Mouse (Mus musculus): Measurements from ENCODE around the gene Gpc5.

Gene Gpc5

GRCm38 (mm10) chr14:115580466-115581255 lies 488.6 kb downstream of the Gpc5 start:
- no peak for DNase-seq

DNA sequence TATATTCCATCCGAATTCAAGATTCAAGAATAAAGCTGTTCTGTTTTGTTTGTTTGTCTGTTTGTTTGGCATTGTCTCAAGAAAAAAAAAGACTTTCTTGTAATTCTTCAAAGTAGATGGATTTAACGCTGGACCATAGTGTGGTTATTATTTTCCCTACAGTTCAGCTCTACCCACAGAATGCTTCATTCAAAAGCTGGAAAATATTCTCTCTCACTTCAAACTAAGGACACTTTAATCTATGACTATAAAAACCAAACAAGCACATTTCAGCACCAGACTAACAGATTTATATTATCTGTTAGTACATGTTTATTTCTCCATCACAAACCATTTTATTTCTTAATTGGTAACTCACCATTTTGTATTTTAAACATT lies 489.2 kb downstream of the Gpc5 start:
- no peak for DNase-seq

DNA sequence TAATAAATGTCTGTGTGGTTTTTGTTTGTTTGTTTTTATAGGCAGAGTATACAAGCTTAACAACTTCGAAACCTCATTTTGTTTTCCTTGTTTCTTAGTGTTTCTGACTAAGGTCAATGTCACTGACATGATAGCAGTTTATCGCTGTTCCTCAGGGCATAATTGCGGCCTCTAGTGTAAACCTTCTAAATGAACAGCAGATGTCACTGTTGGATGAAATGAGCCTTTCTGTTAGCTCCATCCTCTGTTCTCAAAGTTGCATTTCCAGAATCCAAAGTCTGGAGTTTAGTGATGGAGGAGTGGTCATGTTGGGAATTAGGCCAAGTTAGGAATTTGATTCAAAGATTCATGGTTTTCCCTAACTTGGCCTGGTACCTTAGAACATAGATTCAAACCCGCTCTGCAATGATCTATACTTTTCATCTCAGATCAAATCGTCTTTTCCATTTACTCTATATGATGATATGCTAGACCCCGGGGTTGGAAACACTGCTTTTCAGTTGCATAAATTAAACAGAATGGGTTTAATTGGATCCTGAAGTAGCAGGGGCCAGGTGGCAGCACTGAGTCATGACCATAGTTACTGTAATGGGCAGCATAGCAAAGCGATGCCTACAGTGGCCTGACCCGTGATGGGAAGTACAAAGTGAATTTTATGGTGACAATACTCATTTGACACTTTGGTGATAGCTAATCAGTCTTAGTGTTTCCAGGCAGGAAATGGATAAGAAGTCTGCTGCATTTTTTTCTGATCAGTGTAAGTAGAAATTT lies 508.4 kb downstream of the Gpc5 start:
- no peak for DNase-seq

GRCm38 (mm10) chr14:115614154-115614553 lies 522.1 kb downstream of the Gpc5 start:
- DNase-seq = no peak

DNA sequence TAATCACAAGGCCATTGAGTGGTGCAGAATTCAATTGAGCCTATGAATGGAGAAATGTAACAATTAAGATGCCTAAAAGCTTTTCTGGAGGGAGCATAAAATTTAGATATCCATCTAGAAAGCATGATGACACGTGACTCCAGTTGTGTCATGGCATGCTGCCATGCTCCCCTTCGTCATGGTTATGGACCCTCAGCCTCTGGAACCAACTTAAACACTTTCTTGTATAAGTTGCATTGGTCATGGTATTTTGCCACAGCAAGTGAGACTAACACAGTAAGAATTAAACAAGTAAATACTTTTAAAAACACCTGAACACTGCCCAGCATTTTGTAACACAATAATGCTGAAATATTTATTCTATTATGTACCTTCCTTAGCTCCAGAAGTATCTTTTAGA lies 524.3 kb downstream of the Gpc5 start:
- DNase-seq = no peak

DNA sequence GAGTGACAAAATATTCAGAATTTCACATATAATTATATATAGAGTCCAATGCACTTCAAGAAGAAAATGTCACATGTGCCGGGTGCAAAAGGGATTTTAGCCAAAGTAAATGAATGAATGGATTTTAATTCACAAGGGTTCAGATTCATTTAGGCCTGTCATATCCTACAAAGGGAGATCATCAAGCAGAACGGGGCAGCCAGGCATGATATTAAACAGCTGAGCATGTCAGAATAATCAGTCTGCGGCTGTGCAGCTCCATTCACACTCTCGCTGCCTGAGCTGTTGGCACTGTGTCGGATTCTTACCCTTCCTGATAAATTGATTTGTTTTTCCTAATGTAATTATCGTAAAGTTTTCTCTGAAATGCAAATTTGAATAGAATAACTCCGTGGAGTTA lies 524.8 kb downstream of the Gpc5 start:
- DNase-seq = no peak

- no peak for DNase-seq
Measured at GRCm38 (mm10) chr14:115620473-115620872, 528.5 kb downstream of the Gpc5 start.

DNA sequence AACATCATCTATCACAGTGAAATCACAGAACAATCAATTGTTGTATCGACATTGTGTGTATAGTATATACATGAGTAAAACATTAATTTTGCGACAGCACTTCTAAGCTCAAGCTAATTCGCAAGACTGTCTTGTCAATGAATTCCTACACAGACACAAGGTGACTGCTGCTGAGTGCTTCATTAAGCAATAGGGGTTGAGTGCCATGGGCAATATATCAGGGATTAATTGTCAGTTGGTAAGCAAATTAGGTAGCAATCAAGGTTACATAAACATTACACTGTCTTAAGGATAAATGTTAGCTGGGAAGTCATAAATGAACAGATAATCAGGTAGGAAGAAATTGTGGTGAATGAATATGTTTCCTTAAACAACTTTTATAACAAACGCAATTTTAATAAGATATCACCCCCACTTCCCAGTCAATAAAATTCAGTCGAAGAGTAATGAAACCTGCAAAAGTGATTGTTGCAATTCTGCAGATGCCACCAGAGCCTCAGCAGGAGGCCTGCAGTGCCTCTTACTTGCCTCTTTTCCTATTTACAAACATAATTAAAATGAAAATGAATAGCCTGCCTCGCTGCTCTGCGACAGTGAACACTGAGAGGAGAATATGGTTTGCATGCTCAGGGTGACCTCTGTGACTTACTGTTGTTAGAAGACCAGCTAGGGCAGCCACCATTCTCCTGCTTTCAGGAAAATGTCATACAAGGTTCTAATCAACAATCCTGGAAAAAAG lies 539.3 kb downstream of the Gpc5 start:
- no peak for DNase-seq

GRCm38 (mm10) chr14:115633311-115633710 lies 541.3 kb downstream of the Gpc5 start:
- no peak for DNase-seq

GRCm38 (mm10) chr14:115679875-115680274 lies 587.9 kb downstream of the Gpc5 start:
- no peak for DNase-seq

GRCm38 (mm10) chr14:115746013-115746412 lies 654.0 kb downstream of the Gpc5 start:
- no peak for DNase-seq

DNA sequence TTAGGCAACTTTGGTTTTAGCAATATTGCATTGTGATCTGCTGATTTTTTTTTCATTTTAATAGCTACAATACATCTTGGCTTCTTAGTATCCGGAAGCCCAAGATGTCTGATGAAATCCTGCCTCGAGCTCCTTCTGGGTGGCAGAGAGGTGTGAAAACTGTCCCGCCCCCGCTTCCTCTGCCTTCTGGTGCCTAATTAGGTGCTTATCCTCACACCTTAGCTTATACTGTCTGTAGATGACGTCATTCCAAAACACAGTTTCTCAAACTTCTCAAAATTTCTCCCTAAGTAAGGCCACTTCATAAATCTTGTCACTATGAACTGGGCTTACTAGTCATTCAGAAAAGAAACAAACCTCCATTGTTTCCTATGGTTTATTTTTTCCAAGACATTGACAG lies 668.2 kb downstream of the Gpc5 start:
- DNase-seq = peak; percentile 21

DNA sequence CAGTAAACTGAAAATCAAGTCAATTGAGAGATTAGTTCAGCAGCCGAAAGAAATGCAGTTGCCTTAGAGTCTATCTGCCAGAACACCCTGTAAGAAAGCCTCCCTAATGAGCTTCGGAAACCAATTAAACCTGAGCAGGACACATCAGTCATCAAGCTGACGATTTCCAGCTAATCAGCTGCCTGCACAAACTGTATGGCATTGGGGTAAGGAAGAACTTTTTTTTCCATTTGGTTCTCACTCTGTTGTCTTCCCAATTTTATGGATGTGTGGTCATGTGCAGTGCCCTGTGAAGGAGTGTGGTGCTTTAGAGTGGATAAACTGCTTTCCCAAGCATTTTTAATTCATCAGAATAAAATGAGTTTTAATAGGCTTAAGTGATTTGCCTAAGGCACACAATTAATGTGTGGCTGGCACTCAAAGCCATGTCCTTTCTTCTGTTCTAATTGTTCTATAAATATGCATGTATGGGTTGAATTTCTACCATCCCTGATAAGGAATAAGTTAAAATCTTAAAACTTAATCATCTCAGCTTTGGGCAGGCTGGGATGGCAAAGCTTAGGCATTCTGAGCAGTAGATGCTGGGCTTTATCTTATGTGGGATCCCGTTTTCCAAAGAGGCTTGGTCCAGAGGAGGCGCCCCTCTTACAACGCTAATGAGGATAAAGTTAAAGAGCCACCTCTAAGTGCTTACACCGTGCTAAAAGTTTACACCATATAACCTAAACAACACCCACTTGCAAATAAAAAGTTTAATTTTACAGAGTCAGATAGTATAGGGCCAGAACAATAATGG lies 687.6 kb downstream of the Gpc5 start:
- no peak for DNase-seq

- DNase-seq = no peak
Measured at GRCm38 (mm10) chr14:115804751-115805150, 712.7 kb downstream of the Gpc5 start.

DNA sequence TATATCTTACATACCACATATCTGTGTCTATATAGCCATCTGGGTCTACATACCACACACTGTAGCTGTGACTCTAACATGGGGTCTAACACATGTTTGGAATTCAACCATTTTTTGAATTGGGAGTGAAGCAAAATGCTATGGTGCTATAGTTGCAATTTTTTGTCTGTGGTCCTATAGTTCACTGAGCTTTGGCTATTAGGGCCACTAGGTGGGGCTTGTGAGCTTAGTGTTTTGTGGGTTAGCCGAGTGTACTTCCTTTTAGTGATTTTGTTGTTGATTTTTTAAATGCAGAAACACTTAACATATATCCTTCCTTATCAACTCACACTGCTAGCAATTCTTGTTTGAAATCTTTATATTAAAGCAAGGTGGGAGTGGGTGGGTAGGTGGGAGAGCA lies 727.0 kb downstream of the Gpc5 start:
- DNase-seq = no peak

GRCm38 (mm10) chr14:115821657-115822056 lies 729.6 kb downstream of the Gpc5 start:
- no peak for DNase-seq

DNA sequence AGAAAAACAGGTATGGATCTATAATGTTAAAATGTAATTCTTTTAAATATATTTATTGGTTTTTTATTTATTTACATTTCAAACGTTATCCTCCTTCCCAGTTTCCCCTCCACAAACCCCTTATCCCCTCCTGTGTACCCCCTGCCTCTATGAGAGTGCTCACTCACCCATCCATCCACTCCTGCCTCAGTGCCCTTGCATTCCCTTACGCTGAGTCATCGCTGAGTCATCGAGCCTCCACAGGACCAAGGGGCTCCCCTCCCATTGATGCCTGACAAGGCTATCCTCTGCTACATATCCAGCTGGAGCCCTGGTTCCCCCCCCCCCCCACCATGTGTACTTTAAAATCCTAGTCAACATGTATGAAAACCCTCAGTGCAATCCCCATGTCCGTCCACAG lies 738.5 kb downstream of the Gpc5 start:
- DNase-seq = no peak

DNA sequence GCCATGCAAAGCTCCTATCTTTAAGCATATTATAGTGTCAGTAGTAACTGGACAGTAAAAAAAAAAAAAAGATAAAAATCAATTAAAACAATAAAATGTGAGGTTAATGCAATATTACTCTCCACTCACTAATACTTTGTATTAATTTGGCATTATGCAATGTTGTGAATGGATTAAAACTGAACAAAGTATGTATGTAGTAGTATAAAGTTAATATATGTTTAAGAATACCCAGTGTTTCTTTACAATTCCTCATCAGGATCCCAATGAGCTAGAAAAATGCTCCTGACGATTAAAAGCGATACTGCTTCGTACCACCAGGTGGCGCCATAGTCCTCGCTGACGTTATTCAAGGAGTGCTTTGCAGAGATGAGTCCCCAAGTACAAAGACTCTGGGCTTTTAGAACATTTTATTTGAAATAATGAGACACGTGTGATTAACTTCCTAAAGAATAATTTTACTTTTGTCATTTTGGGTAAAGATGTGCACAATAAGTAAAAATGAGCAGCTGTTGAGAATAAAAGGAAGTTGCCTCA lies 739.3 kb downstream of the Gpc5 start:
- peak; percentile 81 for DNase-seq

GRCm38 (mm10) chr14:115831854-115832625 lies 740.0 kb downstream of the Gpc5 start:
- DNase-seq = no peak

- no peak for DNase-seq
Measured at GRCm38 (mm10) chr14:115843783-115844182, 751.8 kb downstream of the Gpc5 start.

- no peak for DNase-seq
Measured at GRCm38 (mm10) chr14:115844773-115845427, 752.9 kb downstream of the Gpc5 start.
